Mouse (Mus musculus) stomach, embryonic 14.5 days (tissue): ENCODE data around the gene Gsk3b. TPM values are rescaled to one million over a fixed set of nuclear protein-coding genes. Genes with fewer than 3 reads are reported as not detected.
"Not testable (repeated sequence)": the region's sequence is repeated elsewhere in the genome, so short reads cannot be mapped to it uniquely, and the experiment has no call there.

Source experiments
- ATAC-seq: fragments of 200-750 bp; cut with Nextera tagmentation; 2 replicates; pipeline ENCODE4 v1.8.0; 2017; ENCODE audit warnings: low read depth, moderate TSS enrichment; ENCODE audit not compliant: insufficient number of reproducible peaks, insufficient read depth, low FRiP score
- H3K27ac ChIP-seq: fragments of 300-500 bp; sonication (generic); 2 replicates; pipeline ENCODE4 v1.5.1; 2014; ENCODE audit warnings: mild to moderate bottlenecking, low read length, moderate library complexity, mixed read lengths
- H3K27me3 ChIP-seq: fragments of 300-500 bp; sonication (generic); 2 replicates; pipeline ENCODE4 v1.6.1; 2014; ENCODE audit warnings: low read length, control low read depth, mixed read lengths; ENCODE audit not compliant: control insufficient read depth, insufficient read depth
- H3K36me3 ChIP-seq: fragments of 300-500 bp; sonication (generic); 2 replicates; pipeline ENCODE4 v1.6.1; 2014; ENCODE audit warnings: mild to moderate bottlenecking, control low read depth, low read length, moderate library complexity, mixed read lengths; ENCODE audit not compliant: control insufficient read depth, insufficient read depth
- H3K4me1 ChIP-seq: fragments of 300-500 bp; sonication (generic); 2 replicates; pipeline ENCODE4 v1.6.1; 2014; ENCODE audit warnings: low read length, control low read depth, mixed read lengths; ENCODE audit not compliant: control insufficient read depth, insufficient read depth
- H3K4me2 ChIP-seq: fragments of 300-500 bp; sonication (generic); replicated peaks from 2 replicates; pipeline ENCODE4 v1.6.1; 2014; ENCODE audit warnings: low read depth, low read length, control low read depth
- H3K4me3 ChIP-seq: fragments of 300-500 bp; sonication (generic); 2 replicates; pipeline ENCODE4 v1.5.1; 2014; ENCODE audit warnings: low read depth, low read length, control low read depth
- H3K9ac ChIP-seq: fragments of 300-500 bp; sonication (generic); replicated peaks from 2 replicates; pipeline ENCODE4 v1.6.1; 2014; ENCODE audit warnings: low read depth, mild to moderate bottlenecking, control low read depth, low read length, moderate library complexity, mixed read lengths
- H3K9me3 ChIP-seq: fragments of 300-500 bp; sonication (generic); 2 replicates; pipeline ENCODE4 v1.6.1; 2016; ENCODE audit warnings: low read depth, low read length, control low read depth; ENCODE audit not compliant: control insufficient read depth
- WGBS: fragments of 180-500 bp; shearing (Covaris S2); extraction: QIAGEN DNeasy Blood & Tissue Kit; methylation state at CpG from one replicate; pipeline ENCODE4 v1.1.7; 2014; 5-methylcytosine and 5-hydroxymethylcytosine counted together
- polyA plus RNA-seq: library from polyadenylated mRNA; unstranded; fragments of >200 nt; fragmentation: Nextera tagmentation; extraction: Ambion mirVana; gene quantifications from 2 replicates; pipeline ENCODE4 v1.2.1, GENCODE M21; 2014

Gsk3b gene
- polyA plus RNA-seq, 1 experiment from 2014 or later = 81.2 TPM

- H3K4me1 ChIP-seq = peaks cover 15% of the 10 kb centered on the region
- H3K4me3 ChIP-seq = no peak overlapping the region
- no peaks in the 10 kb centered on the region for H3K27me3 ChIP-seq
- H3K9ac ChIP-seq = no peak overlapping the region
- H3K4me2 ChIP-seq = no peak overlapping the region
- H3K27ac ChIP-seq = no peak overlapping the region
- H3K9me3 ChIP-seq = no peaks in the 10 kb centered on the region
- no peak for ATAC-seq
- WGBS = 60% methylated on average over 5 of the region's 5 CpGs
- H3K36me3 ChIP-seq = peaks cover 4% of the 10 kb centered on the region
Measured at GRCm38 (mm10) chr16:38110575-38110974, 21.8 kb downstream of the Gsk3b start.

- H3K4me2 ChIP-seq = no peak overlapping the region
- no peak overlapping the region for H3K9ac ChIP-seq
- H3K9me3 ChIP-seq = no peaks in the 10 kb centered on the region
- H3K36me3 ChIP-seq = peaks cover 4% of the 10 kb centered on the region
- no peak overlapping the region for H3K27ac ChIP-seq
- peaks cover 12% of the 10 kb centered on the region for H3K4me1 ChIP-seq
- H3K4me3 ChIP-seq = no peak overlapping the region
- 88% methylated on average over 2 of the region's 2 CpGs for WGBS
- H3K27me3 ChIP-seq = no peaks in the 10 kb centered on the region
- ATAC-seq = no peak
Measured at GRCm38 (mm10) chr16:38114074-38114473, 25.3 kb downstream of the Gsk3b start.

DNA sequence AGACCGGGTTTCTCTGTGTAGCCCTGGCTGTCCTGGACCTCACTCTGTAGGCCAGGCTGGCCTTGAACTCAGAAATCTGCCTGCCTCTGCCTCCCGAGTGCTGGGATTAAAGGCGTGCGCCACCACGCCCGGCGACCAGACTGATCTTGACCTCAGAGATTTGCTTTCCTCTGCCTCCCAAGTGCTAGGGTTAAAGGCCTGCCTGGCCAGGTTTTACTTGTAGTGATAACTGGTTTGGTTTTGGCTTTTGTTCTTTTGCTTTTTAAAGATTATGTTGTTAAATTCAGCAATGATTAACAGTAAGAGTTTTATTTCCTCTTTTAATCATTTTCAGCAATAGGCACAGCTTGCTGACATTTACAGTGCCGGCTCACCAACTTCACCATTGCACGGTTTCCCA is 29.1 kb downstream of the Gsk3b start:
- H3K4me1 ChIP-seq, H3K27ac ChIP-seq, H3K27me3 ChIP-seq, ATAC-seq, H3K4me3 ChIP-seq, H3K9ac ChIP-seq, H3K4me2 ChIP-seq, H3K9me3 ChIP-seq, H3K36me3 ChIP-seq: not testable (repeated sequence)
- WGBS = 92% methylated on average over 9 of the region's 9 CpGs

DNA sequence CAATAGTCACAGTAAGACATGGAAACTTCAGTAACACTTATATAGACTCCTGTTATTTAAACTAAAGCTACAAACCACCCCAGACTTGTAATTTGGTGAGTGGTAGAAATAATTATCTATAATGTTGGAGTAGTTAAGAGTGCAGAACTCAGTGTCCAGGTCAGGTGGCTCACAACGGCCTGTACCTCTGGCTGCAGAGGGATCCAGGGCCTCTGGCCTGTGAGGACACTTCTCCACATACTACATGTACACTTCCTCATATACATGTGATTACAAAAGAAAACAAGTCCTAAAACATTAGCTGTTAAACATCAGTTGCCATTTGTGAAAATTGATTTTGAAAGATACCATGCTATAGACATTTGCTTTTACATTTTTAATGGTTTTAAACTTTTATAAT is 29.9 kb downstream of the Gsk3b start:
- H3K36me3 ChIP-seq = peaks cover 4% of the 10 kb centered on the region; the same call in 1 of the 2 replicates
- no peak overlapping the region for H3K4me2 ChIP-seq
- no peak for ATAC-seq
- no peak overlapping the region for H3K27ac ChIP-seq
- no peaks in the 10 kb centered on the region for H3K9me3 ChIP-seq
- WGBS = 87% methylated on average over 1 of the region's 1 CpGs
- no peak overlapping the region for H3K9ac ChIP-seq
- no peaks in the 10 kb centered on the region for H3K4me1 ChIP-seq
- H3K27me3 ChIP-seq = no peaks in the 10 kb centered on the region
- H3K4me3 ChIP-seq = no peak overlapping the region

DNA sequence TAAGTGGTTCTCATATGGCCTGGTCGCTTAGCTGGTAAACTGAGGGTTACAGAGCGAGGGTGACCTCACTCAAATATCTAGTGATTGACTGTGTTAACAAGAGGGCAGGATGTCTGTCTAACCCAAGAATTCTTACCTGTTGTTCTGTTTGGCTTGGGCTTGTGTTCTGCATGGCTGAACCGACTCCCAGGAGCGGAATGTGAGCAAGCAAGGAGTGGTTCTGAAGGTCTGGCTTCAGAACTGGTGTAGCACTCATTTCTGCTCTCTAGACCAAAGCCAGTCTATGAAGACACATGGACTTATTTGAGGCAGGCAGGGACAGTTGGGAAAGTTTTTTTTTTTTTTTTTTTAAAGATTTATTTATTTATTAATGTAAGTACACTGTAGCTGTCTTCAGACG is 30.5 kb downstream of the Gsk3b start:
- no peak overlapping the region for H3K27ac ChIP-seq
- 83% methylated on average over 5 of the region's 5 CpGs for WGBS

DNA sequence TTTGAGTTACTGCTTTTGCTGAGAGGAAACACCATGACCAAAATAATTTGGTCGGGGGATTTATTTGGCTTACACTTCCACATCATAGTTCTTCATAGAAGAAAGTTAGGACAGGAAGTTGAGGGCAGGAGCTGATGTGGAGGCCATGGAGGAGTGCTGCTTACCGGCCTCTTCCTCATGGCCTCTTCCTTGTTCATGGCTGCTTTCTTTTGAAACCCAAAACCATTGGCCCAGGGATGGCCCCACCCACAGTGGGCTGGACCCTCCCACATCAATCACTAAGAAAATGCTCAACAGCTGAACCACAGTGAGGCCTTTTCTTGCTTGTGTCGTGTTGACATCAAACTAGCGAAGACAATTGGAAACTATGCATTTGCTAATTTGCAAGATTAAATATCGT is 40.4 kb downstream of the Gsk3b start:
- no peak for ATAC-seq
- Histone ChIP-seq H3K27ac (no peak overlapping the region), H3K9ac (no peak overlapping the region), H3K27me3 (no peaks in the 10 kb centered on the region), H3K9me3 (no peaks in the 10 kb centered on the region), H3K4me1 (peaks cover 10% of the 10 kb centered on the region; the same call in 1 of the 2 replicates), H3K4me3 (no peak overlapping the region), H3K36me3 (no peaks in the 10 kb centered on the region), H3K4me2 (no peak overlapping the region)
- 77% methylated on average over 5 of the region's 5 CpGs for WGBS

More for the DNA sequence above, 30.5 kb downstream of the Gsk3b start:
- Histone ChIP-seq H3K9me3 (no peaks in the 10 kb centered on the region), H3K9ac (no peak overlapping the region), H3K4me1 (no peaks in the 10 kb centered on the region), H3K4me3 (no peak overlapping the region), H3K36me3 (peaks cover under 1% of the 10 kb centered on the region; the same call in 1 of the 2 replicates), H3K4me2 (no peak overlapping the region), H3K27me3 (no peaks in the 10 kb centered on the region)
- no peak for ATAC-seq

- Histone ChIP-seq H3K9ac (no peak overlapping the region), H3K27ac (no peak overlapping the region), H3K36me3 (no peaks in the 10 kb centered on the region), H3K27me3 (no peaks in the 10 kb centered on the region), H3K9me3 (no peaks in the 10 kb centered on the region), H3K4me3 (no peak overlapping the region), H3K4me2 (no peak overlapping the region), H3K4me1 (peaks cover 10% of the 10 kb centered on the region; the same call in 1 of the 2 replicates)
- WGBS = 69% methylated on average over 3 of the region's 3 CpGs
- ATAC-seq = no peak
Measured at GRCm38 (mm10) chr16:38131041-38131440, 42.2 kb downstream of the Gsk3b start.

- Histone ChIP-seq H3K9ac (no peak overlapping the region), H3K4me3 (no peak overlapping the region), H3K36me3 (no peaks in the 10 kb centered on the region), H3K27ac (no peak overlapping the region), H3K9me3 (no peaks in the 10 kb centered on the region), H3K4me1 (peaks cover 10% of the 10 kb centered on the region; the same call in 1 of the 2 replicates), H3K27me3 (no peaks in the 10 kb centered on the region), H3K4me2 (no peak overlapping the region)
- WGBS = 49% methylated on average over 9 of the region's 9 CpGs
- no peak for ATAC-seq
Measured at GRCm38 (mm10) chr16:38131756-38132155, 43.0 kb downstream of the Gsk3b start.

DNA sequence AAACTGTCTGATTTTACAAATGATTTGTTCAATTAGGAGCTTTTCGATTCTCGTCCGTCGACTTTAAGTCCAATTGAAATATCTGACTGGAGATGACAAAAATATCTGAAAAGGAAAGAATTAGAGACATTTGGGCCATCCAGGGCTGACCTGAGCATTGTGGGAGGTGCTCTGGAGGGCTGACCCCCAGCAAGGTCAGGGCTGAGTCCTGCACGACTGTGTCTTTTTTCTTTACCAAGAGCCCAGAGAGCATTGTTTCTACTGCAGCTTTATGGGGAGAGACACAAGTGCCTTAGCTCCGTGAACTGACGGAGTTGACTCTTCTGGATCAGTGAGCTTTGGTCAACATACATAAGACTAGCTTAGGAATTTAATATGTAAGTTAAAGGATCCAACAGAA is 43.4 kb downstream of the Gsk3b start:
- H3K9ac ChIP-seq = no peak overlapping the region
- H3K9me3 ChIP-seq = no peaks in the 10 kb centered on the region
- no peaks in the 10 kb centered on the region for H3K27me3 ChIP-seq
- H3K4me2 ChIP-seq = no peak overlapping the region
- no peak overlapping the region for H3K4me3 ChIP-seq
- ATAC-seq = no peak
- no peak overlapping the region for H3K27ac ChIP-seq
- H3K36me3 ChIP-seq = no peaks in the 10 kb centered on the region
- WGBS = 69% methylated on average over 7 of the region's 7 CpGs
- peaks cover 10% of the 10 kb centered on the region; the same call in 1 of the 2 replicates for H3K4me1 ChIP-seq
